14 mouse cellular contexts compared by ENCODE assay signal in the genomic region with DNA sequence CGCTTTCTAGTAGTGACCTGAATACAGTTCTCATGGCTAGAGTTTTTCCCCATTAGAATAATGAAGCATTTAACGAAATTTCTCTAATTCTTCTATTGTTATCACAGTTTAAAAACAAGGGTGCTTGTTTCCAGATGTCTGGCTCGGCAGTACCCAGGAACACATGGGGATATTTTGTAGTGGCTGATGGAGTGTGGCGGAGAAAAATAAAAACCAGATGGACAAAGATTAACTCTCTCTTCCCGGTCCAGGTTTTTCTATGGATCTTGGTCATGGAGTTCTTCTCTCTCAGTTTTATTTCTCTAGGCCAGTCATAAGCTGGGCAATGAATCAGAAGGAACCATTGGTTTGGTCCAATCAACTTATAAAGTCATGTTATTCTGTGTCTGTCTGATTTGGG.
"Had no signal": no experiment of that assay in that cellular context is flagged by ENCODE, and none has a peak within 500 bp of the region (broad histone marks: within the 10 kb centered on the region; RNA-seq: fewer than 3 reads in every experiment).

No protein-coding gene starts in this region.

- H3K27me3 ChIP-seq: kidney, embryonic 15.5 days; liver, embryonic 15.5 days had no signal

- H3K27ac ChIP-seq: kidney, embryonic 15.5 days; liver, embryonic 15.5 days; midbrain, embryonic 13.5 days had no signal

- H3K9ac ChIP-seq: kidney, embryonic 15.5 days; liver, embryonic 15.5 days; midbrain, embryonic 13.5 days had no signal

- H3K4me1 ChIP-seq: kidney, embryonic 15.5 days; liver, embryonic 15.5 days; midbrain, embryonic 13.5 days had no signal

- DNase-seq: kidney, adult 2 months; kidney, postnatal 14 days; layer of hippocampus, postnatal 36 days; left cerebral cortex, postnatal 4 days; lung, adult 2 months; lung, postnatal 36 days; spleen, adult 18-20 months; thymus, adult 18-20 months; thymus, postnatal 14 days had no signal

- H3K4me3 ChIP-seq: kidney, embryonic 15.5 days; liver, embryonic 15.5 days; midbrain, embryonic 13.5 days had no signal

- H3K36me3 ChIP-seq: kidney, embryonic 15.5 days; liver, embryonic 15.5 days; midbrain, embryonic 13.5 days had no signal

- ATAC-seq: lung, postnatal 0 days; midbrain, embryonic 13.5 days had no signal

- H3K4me2 ChIP-seq: kidney, embryonic 15.5 days; liver, embryonic 11.5 days; liver, embryonic 15.5 days; midbrain, embryonic 13.5 days had no signal

- H3K9me3 ChIP-seq: kidney, embryonic 15.5 days; liver, embryonic 15.5 days; midbrain, embryonic 13.5 days had no signal
